Mouse (Mus musculus) naive thymus-derived CD4-positive, alpha-beta T cell, adult 2 months (primary cell): ENCODE data around the gene Map1lc3b.

Experiments
- DNase-seq: peaks from one replicate; pipeline ENCODE4 v3.0.0-alpha.2; 2011; ENCODE audit warnings: low read depth

Map1lc3b gene

GRCm38 (mm10) chr8:121609251-121609650, 19.1 kb downstream of the Map1lc3b start:
- DNase-seq = no peak

GRCm38 (mm10) chr8:121609916-121610315, 19.8 kb downstream of the Map1lc3b start:
- no peak for DNase-seq

- no peak for DNase-seq
Observed at GRCm38 (mm10) chr8:121613419-121613818, 23.3 kb downstream of the Map1lc3b start.

GRCm38 (mm10) chr8:121619401-121619995, 29.3 kb downstream of the Map1lc3b start:
- no peak for DNase-seq

GRCm38 (mm10) chr8:121620801-121621516, 30.8 kb downstream of the Map1lc3b start:
- no peak for DNase-seq

GRCm38 (mm10) chr8:121621879-121622278, 31.7 kb downstream of the Map1lc3b start:
- no peak for DNase-seq

- no peak for DNase-seq
Observed at GRCm38 (mm10) chr8:121623043-121623442, 32.9 kb downstream of the Map1lc3b start.

- no peak for DNase-seq
Observed at GRCm38 (mm10) chr8:121628681-121629080, 38.5 kb downstream of the Map1lc3b start.

GRCm38 (mm10) chr8:121631645-121632071, 41.5 kb downstream of the Map1lc3b start:
- DNase-seq = no peak

GRCm38 (mm10) chr8:121632401-121632800, 42.2 kb downstream of the Map1lc3b start:
- no peak for DNase-seq

GRCm38 (mm10) chr8:121635534-121635933, 45.4 kb downstream of the Map1lc3b start:
- DNase-seq = no peak

GRCm38 (mm10) chr8:121636180-121636579, 46.0 kb downstream of the Map1lc3b start:
- no peak for DNase-seq

- DNase-seq = no peak
Observed at GRCm38 (mm10) chr8:121642804-121643203, 52.6 kb downstream of the Map1lc3b start.

GRCm38 (mm10) chr8:121643384-121643783, 53.2 kb downstream of the Map1lc3b start:
- no peak for DNase-seq

GRCm38 (mm10) chr8:121647511-121648215, 57.5 kb downstream of the Map1lc3b start:
- DNase-seq = no peak
